Mouse (Mus musculus) bone marrow macrophage, adult 2 months (primary cell): ENCODE results near the gene Spdef.

Source experiments
- CTCF ChIP-seq: IDR thresholded peaks from 2 replicates; pipeline ENCODE4 v1.5.1; 2012; ENCODE audit warnings: low read depth, mild to moderate bottlenecking, low read length, moderate library complexity
- POLR2A ChIP-seq: IDR thresholded peaks from 2 replicates; pipeline ENCODE4 v1.6.1; 2012; ENCODE audit warnings: mild to moderate bottlenecking, low read depth, low read length, borderline replicate concordance

GRCm38 (mm10) chr17:27716804-27717203, 12.0 kb downstream of the Spdef start:
- TF ChIP-seq POLR2A (no peak), CTCF (no peak)
